Mouse (Mus musculus): ENCODE results near the gene Fcrla.
"Not testable (repeated sequence)": the region's sequence is repeated elsewhere in the genome, so short reads cannot be mapped to it uniquely, and the experiment has no call there.

Gene Fcrla

DNA sequence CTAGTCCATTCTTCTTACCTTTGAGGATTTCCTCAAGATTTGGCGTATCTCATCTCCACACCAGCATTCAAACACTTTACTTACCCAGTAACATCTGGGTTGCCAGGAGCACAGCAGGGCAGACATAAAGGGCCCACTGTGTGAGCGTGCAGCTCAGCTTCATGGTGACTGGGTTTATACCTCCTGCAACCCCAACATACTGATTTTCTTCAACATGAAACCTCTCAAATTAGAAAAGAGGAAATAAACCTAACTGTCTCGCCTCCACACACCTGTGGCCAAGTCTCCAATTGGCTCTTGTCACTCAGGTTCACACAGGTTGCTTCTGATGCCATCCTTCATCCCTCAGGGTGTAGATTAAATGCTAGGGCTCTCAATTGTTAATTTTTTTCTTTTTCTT lies at the start of gene Fcrla:
TSS of gene Fcrla (minus strand) at position 206 of the 400 bp plus-strand sequence.
- DNase-seq (ENCODE audit: low read depth in 2 of 2, low spot score in 2 of 2): no peak

DNA sequence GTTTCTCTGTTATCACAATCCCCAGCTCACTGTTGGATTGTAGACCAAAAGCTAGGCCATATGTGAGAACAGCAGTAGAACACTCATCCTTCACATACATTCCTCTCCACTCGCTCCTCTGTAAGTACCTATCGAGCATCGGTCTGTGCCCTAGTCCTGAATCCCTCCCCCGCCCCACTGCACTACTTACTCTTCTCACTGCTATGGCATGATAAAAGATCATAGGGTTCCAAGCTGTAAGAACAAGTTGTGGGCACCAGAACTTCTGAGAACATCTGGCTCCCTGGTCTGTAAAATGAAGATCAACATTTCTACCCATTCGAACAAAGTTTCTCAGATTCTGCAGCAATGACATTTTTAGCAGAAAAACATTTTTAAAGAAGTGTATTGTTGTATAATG lies 49.1 kb upstream of the Fcrla start, which contains the start of gene Fcgr2b:
TSS of gene Fcgr2b (minus strand) at position 101 of the 400 bp plus-strand sequence.
- no peak for DNase-seq (ENCODE audit: low read depth in 2 of 2, low spot score in 2 of 2)

DNA sequence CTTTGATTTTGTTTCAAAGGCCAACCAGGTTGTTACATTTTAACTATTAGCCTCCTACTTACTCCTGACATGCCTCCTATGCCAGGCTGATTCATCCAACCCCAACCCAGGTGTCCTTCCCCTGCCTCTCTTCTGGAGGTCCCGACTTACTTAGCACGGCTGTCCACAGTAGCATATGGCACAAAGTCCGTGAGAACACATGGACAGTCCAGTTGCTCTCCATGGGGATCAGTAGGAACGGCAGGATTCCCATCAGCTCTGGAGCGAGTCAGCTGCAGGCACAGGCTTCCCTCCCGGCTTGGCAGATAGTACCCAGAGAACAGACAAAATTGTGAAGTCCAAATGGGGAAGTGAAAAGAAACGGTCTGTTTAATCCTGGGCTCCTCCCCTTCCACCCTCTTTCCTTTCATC lies 48.4 kb upstream of the Fcrla start:
- DNase-seq (ENCODE audit: low read depth in 2 of 2, low spot score in 2 of 2): no peak

DNA sequence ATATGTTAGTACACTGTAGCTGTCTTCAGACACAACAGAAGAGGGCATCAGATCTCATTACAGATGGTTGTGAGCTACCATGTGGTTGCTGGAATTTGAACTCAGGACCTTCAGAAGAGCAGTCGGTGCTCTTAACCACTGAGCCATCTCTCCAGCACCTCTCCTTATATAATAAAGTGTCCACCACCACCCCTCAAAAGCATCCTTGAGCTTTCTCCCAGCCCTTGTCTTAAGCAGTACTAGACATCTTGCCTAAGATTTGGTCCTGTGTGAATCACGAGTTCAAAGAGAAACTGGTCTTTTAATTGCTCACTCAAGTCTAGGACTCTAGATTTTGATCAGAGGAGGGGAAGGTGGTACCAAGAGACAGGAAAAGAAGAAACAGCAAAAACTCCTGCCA lies 48.0 kb upstream of the Fcrla start:
- not testable (repeated sequence) for DNase-seq (ENCODE audit: low read depth in 2 of 2, low spot score in 2 of 2)

DNA sequence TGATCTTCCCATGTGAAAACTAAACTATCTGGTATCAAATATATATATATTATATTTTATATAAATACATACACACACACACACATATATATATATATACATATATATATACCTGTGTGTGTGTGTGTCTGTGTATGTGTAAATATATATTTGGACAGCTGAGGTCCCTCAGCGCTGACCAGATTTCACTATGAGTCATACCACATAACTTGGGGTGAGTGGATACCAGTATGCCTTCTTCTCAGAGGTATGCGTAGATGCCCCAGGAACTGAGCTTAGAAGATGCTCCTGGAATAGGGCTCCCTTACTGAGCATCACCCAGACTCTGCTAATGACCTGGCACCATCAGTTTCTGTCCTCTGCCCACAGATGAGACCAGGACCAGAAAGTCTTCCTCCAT lies 47.4 kb upstream of the Fcrla start:
- no peak for DNase-seq (ENCODE audit: low read depth in 2 of 2, low spot score in 2 of 2)

DNA sequence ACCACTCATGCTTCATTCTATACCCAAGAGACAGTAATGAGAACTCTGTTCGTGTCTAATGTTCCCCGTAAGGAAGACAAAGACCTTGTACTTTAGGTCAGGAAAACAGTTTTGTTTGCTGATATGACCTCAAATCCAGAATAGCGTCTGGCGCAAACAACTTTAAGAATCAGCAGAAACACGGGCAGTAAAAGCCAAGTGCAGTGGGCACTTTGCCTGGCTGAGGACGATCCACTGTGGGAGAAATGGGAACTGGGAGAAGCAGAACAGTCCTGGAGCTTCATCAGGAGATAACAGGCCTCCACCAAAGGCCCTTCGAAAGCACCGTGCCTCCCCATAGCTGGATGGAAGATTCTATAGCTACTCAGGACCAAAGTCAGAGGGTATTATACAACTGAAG lies 46.8 kb upstream of the Fcrla start:
- DNase-seq (ENCODE audit: low read depth in 2 of 2, low spot score in 2 of 2): no peak

DNA sequence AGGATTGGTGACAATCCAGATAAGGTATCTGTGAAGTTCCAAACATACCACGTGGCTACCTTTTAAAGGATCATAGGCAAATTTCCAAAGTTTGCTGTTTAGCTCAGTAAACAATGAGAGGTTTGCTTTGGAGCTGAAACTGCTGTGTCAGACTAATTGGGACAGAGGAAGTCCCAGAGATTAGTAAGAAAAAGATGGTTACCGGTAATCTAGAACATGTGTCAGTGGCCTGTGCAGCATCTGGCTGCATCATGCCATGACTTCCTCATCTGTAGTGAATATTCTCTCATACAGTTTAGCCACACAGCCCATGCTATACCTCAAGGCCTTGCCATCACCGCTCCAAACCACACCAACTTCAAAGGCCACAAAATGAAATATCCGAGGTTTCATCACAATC lies 45.6 kb upstream of the Fcrla start:
- no peak for DNase-seq (ENCODE audit: low read depth in 2 of 2, low spot score in 2 of 2)

DNA sequence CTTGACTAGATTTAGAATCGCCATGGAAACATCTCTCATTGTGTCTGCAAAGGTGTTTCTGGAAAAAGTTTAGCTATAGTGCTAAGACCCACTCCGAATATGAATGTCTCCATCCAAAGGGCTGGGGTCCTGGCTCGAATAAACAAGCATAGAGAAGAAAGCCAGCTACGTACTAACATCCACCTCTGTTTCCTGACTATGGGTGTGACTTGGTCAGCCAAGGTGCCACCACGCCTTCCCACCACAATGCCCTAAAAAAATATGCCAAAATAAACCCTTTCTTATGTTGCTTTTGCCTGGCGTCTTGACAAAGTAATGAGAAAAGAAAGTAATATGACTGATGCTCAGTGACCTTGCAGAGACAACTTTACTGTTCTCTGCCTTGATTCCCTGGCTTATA lies 45.1 kb upstream of the Fcrla start:
- no peak for DNase-seq (ENCODE audit: low read depth in 2 of 2, low spot score in 2 of 2)

DNA sequence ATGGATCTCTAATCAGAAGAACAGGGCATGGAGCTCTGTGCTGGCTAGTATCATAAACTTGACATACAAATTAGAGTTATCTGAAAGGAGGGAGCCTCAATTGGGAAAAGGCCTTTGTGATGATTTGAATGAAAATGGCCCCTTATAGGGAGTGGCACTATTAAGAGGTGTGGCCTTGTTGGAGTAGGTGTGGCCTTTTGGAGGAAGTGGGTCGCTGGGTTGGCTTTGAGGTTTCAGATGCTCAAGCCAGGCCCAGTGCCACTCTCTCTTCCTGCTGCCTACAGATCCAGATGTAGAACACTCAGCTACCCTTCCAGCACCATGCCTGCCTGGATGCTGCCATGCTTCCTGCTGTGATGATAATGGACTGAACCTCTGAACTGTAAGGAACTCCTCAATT lies 41.2 kb upstream of the Fcrla start:
- no peak for DNase-seq (ENCODE audit: low read depth in 2 of 2, low spot score in 2 of 2)

DNA sequence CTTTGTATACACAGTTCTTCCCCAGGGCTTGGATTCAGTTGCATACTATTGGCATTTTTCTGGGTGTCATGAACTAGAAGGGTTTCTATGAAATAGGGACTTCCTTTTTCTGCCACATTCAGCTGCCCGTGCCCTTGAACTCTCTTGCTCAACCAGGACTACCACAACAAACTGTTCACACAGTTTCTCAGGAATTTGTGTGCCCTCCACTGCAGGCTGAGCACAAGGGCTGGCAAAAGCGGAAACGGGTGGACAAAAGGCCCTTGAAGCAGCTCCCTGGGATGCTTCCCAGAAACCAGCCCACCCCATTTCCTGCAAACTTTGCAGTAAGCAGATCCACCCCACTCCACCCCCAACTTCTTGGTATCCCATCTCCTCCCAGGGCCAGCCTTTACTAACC lies 40.2 kb upstream of the Fcrla start:
- no peak for DNase-seq (ENCODE audit: low read depth in 2 of 2, low spot score in 2 of 2)

DNA sequence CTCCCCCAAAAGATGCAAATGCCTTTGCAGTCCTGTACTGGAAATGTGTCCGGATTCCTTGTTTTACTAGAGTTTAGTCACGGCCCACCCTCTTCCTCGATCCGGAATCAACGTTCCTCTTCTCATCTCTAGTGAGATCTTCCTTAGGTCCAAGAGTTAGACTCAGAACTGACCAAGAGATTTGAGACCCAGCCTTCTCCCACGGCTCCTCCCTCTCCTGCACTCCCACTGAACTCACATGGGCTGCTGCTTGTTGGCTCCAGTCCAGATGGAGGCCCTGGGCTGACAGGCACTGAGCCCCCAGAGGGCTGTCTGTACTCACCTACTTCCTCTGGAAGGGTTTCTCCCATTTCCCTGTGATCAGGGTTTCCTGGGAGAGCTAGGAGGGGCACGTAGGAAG lies 35.7 kb upstream of the Fcrla start:
- no peak for DNase-seq (ENCODE audit: low read depth in 2 of 2, low spot score in 2 of 2)

DNA sequence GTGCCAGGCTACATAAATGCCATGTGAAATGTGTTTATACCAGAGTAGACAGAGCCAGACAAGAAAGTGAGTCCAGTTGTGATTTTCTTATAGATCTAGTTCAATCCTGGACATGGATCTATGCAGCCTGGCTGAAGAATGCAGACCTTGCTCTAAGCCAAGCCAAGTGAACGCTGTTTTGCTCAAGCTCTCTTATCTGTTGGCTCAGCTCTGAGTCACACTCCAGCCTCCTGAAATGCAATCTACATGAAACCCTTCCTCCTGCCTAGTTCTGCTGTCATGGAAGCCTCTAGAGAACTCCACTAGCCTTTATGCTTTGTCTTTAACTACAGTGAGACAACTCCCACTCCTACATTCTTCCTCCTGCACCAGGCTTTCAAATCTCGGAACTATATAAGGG lies 34.9 kb upstream of the Fcrla start:
- no peak for DNase-seq (ENCODE audit: low read depth in 2 of 2, low spot score in 2 of 2)

DNA sequence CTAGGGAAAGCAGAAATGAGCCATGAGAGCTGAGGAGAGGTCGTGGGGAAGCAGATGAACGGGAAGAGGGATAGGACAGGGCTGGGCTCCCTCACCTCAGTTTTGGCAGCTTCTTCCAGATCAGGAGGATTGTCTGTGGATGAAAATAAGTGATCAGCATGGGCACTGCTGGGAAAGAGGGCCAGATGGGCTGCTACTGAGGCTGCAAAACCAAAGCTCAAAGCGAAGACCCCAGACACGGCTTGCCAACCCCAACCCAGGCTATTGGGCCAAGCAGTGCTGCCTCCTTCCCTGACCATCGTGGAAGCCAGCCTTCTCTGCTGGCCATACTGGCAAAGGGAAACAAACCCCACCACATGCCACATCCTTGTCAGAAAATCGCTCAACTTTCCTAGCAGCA lies 33.7 kb upstream of the Fcrla start:
- DNase-seq (ENCODE audit: low read depth in 2 of 2, low spot score in 2 of 2): no peak

DNA sequence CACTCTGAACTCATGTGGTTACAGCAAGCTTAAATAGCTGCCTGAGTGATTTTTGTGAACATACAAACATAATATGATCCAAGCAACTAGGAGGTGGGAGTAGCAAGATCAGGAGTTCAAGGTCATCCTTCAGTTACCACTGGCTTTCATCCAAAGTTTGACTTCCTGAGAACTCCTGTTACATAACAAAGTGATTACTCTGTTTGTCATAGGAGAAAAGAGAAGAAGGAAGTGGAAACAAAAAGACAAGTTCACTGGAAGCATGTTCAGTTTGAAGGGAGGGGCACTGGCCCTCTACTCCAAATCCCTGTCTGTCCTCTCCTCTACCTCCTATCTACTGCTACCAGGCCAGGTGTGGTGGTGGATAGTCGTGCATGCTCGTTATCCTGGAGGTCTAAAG lies 32.4 kb upstream of the Fcrla start:
- no peak for DNase-seq (ENCODE audit: low read depth in 2 of 2, low spot score in 2 of 2)

DNA sequence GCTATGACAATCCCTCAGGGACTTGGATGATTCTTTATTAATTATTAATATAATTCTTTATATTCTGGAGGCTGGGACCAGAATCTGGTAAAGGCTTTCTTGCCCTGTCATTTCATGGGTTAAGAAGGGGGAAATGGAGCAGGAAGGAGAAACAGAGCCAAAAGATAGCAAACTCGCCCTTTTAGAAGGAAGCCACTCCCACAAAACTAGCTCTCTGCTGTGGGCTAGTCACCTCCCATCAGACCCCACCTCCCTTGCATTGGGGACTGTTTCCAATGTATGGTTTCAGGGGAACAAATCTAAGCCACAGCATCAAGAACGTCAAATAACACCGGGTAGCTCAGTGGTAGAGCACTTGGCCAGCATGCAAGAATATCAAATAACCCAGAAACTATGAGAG lies 30.8 kb upstream of the Fcrla start:
- no peak for DNase-seq (ENCODE audit: low read depth in 2 of 2, low spot score in 2 of 2)

DNA sequence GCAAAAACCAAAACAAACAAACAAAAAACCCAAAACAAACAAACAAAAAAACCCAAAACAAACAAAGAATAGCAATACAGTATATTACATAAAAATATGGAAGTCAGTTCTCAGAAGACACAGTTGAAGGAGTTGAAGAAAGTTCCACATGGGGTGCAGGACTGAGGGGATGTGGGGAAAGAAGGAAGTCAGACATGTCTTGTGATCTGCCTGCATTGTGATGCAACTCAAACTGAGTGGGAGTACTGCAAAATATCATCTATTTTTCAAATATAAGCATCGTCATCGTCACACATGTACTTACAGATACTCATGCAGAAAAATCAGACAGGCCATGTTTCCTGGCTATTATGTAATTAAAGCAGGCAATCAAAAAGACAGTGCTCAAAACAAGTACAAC lies 25.8 kb upstream of the Fcrla start:
- DNase-seq (ENCODE audit: low read depth in 2 of 2, low spot score in 2 of 2): no peak

DNA sequence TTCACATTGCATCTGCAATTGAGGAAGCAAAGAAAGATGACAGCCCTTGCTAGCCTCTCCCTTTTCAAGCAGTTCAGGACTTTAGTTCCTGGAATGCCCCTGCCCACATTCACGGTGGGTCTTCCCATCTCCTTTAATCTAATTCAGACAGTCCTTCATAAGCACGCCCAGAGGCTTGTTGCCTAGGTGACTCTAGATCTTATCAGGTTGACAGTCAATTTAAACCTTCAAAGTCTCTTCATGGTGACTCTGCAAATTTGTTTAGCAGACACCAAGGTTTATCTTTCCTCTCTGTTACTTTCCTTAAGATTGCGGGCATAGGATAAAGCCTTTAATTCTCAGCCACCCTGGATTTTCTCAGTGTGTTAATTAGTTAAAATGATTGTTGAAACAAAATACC lies 23.4 kb upstream of the Fcrla start:
- DNase-seq (ENCODE audit: low read depth in 2 of 2, low spot score in 2 of 2): no peak

DNA sequence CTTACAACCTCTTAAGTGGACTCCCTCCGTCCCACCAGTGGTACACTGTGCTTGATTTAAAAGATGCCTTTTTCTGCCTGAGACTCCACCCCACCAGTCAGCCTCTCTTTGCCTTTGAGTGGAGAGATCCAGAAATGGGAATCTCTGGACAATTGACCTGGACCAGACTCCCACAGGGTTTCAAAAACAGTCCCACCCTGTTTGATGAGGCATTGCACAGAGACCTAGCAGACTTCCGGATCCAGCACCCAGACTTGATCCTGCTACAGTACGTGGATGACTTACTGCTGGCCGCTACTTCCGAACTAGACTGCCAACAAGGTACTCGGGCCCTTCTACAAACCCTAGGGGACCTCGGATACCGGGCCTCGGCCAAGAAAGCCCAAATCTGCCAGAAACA lies 17.5 kb upstream of the Fcrla start:
- DNase-seq (ENCODE audit: low read depth in 2 of 2, low spot score in 2 of 2): not testable (repeated sequence)

DNA sequence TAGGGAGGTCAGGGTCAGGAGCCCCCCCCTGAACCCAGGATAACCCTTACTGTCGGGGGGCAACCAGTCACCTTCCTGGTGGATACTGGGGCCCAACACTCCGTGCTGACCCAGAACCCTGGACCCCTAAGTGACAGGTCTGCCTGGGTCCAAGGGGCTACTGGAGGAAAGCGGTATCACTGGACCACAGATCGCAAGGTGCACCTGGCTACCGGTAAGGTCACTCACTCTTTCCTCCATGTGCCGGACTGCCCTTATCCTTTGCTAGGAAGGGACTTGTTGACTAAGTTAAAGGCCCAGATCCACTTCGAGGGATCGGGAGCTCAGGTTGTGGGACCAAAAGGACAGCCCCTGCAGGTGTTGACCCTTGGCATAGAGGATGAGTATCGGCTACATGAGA lies 16.8 kb upstream of the Fcrla start:
- not testable (repeated sequence) for DNase-seq (ENCODE audit: low read depth in 2 of 2, low spot score in 2 of 2)

DNA sequence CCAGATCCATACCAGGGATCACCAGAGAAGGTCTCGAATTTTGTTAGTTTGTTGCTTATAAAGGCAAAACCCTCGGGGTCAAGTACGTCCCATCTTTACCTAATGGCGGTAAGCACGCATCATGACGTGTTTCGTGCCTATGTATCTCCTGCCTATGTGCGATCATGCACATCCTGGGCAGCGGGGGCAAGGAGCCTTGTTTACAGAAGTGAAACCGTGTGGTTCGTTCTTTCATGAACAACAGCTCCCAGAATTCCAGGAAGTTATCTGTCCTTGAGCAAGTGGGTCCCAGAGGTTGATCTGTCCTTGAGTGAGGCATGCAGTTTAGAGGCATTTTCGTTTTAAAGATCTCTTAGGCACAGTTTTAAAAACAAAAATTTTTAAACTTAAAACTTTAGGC lies 11.9 kb upstream of the Fcrla start:
- DNase-seq (ENCODE audit: low read depth in 2 of 2, low spot score in 2 of 2): no peak

DNA sequence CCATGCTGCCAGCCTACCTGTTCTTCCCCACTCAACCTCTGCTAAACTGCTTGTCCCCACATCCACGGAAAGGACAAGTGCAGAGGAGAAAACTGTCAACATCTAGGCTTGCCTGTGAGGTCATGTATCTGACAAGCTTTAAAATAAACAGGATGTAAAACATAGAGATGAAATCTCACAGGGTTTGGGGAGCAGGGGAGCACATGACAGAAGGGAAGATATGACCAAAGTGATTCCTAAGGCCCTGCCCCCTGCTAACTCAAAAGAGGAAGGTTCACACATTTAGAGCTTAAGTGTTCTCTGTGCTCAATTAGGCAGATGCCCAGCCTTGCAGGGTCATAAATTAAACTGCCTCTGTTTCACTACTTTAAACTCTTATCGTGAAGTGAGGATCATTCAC lies 7.0 kb upstream of the Fcrla start:
- no peak for DNase-seq (ENCODE audit: low read depth in 2 of 2, low spot score in 2 of 2)

DNA sequence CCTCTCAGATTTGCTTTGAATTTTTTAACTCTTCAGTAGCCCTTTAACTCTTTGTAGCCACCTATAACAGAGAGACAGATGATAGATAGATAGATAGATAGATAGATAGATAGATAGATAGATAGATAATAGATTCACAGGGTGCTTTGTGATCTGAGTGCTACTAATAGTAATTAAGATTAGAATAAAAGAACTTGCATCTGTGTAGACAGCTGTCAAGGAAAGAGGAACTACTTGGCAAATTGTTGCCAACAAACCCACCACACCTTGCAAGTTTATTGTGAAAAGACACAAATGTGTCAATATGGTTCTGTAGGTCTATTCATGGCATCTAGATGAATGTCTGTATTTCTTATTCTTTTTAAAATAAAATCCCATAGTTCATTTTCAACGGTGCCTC lies 6.6 kb upstream of the Fcrla start:
- no peak for DNase-seq (ENCODE audit: low read depth in 2 of 2, low spot score in 2 of 2)

DNA sequence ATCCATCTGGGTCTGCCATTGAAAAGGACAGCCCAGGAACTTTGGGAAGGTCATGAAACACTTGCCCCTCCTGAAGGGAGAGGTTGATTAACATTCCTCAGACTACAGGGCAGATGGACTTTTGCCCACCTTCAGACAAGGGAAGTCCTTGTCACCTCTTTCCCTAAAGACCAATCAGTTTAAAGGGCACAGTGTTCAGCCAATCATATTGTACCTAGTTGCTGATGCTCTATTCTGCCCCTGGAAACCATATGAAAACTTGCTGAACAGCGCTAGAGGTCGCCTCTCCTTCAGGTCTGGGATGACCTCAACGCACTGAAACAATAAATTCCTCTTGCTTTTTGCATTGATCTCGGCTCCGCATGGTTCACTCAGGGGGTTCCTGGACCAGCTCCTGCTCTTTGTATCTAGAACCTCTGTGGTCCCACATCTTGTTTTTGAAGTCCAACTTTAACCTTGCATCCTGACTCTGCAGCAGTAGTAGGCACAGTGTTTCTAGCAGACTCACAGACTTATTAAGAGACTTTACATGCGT lies 6.1 kb upstream of the Fcrla start:
- DNase-seq (ENCODE audit: low read depth in 2 of 2, low spot score in 2 of 2): no peak

DNA sequence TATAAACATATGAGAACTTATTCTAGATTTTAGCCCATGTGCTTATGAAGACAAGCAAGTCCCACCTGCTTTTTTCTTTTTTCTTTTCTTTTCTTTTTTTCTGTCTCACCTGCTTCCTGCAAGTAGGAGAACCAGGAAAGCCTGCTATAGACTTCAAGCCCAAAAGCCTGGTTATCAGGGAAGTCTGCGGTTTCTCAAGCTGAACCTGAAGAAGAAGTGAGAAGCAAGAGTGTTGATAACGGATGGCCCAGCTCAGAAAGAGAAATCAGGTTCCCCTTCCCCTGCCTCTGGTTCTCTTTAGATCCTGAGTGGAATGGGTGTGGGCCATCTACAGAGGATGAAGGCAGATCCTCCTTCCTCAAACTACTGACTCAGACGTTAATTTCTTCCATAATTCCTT lies 4.7 kb upstream of the Fcrla start:
- no peak for DNase-seq (ENCODE audit: low read depth in 2 of 2, low spot score in 2 of 2)
